Mouse (Mus musculus) lung, embryonic 14.5 days (tissue): ENCODE data around the gene Tmem160. TPM values are rescaled to one million over a fixed set of nuclear protein-coding genes. Genes with fewer than 3 reads are reported as not detected.

Experiments
- ATAC-seq: fragments of 200-750 bp; cut with Nextera tagmentation; 2 replicates; pipeline ENCODE4 v1.8.0; 2017; ENCODE audit warnings: mild to moderate bottlenecking, moderate TSS enrichment, moderate library complexity; ENCODE audit not compliant: insufficient read depth
- DNase-seq: peaks from one replicate; pipeline ENCODE4 v3.0.0-alpha.2; 2015
- H3K27ac ChIP-seq: fragments of 300-500 bp; sonication (generic); 2 replicates; pipeline ENCODE4 v1.5.1; 2014; ENCODE audit warnings: low read depth, mild to moderate bottlenecking, moderate library complexity
- H3K27me3 ChIP-seq: fragments of 300-500 bp; sonication (generic); 2 replicates; pipeline ENCODE4 v1.6.1; 2014; ENCODE audit warnings: low read length, control low read depth; ENCODE audit not compliant: insufficient read depth
- H3K36me3 ChIP-seq: fragments of 300-500 bp; sonication (generic); 2 replicates; pipeline ENCODE4 v1.6.1; 2014; ENCODE audit warnings: control low read depth; ENCODE audit not compliant: insufficient read depth
- H3K4me1 ChIP-seq: fragments of 300-500 bp; sonication (generic); 2 replicates; pipeline ENCODE4 v1.6.1; 2014; ENCODE audit warnings: antibody characterized with exemption, control low read depth; ENCODE audit not compliant: insufficient read depth
- H3K4me2 ChIP-seq: fragments of 300-500 bp; sonication (generic); 2 replicates; pipeline ENCODE4 v1.6.1; 2014; ENCODE audit warnings: mild to moderate bottlenecking
- H3K4me3 ChIP-seq: fragments of 300-500 bp; sonication (generic); 2 replicates; pipeline ENCODE4 v1.5.1; 2014; ENCODE audit warnings: low read depth, low read length
- H3K9ac ChIP-seq: fragments of 300-500 bp; sonication (generic); 2 replicates; pipeline ENCODE4 v1.6.1; 2014
- H3K9me3 ChIP-seq: fragments of 300-500 bp; sonication (generic); 2 replicates; pipeline ENCODE4 v1.6.1; 2016; ENCODE audit warnings: low read depth, low read length, control low read depth
- CTCF ChIP-seq: IDR thresholded peaks from 2 replicates; pipeline ENCODE4 v1.5.1; 2016; ENCODE audit warnings: antibody characterized with exemption, low read depth
- WGBS: fragments of 180-500 bp; shearing (Covaris S2); extraction: QIAGEN DNeasy Blood & Tissue Kit; methylation state at CpG from one replicate; pipeline ENCODE4 v1.1.7; 2014; 5-methylcytosine and 5-hydroxymethylcytosine counted together
- polyA plus RNA-seq: library from polyadenylated mRNA; unstranded; fragments of >200 nt; fragmentation: Nextera tagmentation; extraction: Ambion mirVana; gene quantifications from 2 replicates; pipeline ENCODE4 v1.2.1, GENCODE M21; 2014

Gene Tmem160
- polyA plus RNA-seq, 1 experiment from 2014 or later = 46.1 TPM

DNA sequence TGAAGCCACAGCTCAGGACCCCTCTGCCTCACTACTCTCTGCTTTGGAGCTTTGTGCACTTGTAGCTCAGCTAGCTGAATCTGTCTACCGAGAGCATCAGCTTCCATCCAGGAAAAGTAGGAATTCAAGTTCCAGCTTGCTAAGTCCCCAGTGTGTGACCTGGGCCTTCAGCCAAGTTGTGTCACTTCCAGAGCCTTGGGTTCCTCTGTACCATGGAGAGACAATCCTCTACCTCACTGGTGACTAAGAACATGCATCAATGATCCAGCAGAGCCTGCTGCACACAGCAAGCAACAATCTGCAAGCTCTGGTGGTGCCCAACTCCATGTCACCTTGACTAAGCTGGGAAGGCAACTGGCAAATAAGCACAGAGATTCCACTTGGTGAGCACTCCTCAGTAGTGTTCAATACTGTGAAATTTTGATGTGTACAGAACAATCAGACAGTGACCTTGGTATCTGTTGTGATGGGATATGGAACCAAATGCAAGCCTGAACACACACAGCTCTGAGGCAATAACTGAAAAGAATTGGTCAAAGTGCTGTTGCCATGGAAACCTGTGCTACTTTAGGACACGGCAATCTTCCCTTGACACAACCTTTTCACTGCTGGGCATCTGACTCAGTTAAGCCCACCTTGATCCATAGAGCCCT is 52.1 kb downstream of the Tmem160 start:
- no peak overlapping the region for H3K4me3 ChIP-seq
- H3K36me3 ChIP-seq = peaks cover 78% of the 10 kb centered on the region
- DNase-seq = no peak
- no peak overlapping the region for H3K9ac ChIP-seq
- ATAC-seq = no peak
- no peaks in the 10 kb centered on the region for H3K9me3 ChIP-seq
- H3K4me2 ChIP-seq = no peak overlapping the region
- 73% methylated on average over 2 of the region's 2 CpGs for WGBS
- no peak for TF ChIP-seq CTCF
- no peak overlapping the region for H3K27ac ChIP-seq
- H3K4me1 ChIP-seq = no peaks in the 10 kb centered on the region
- no peaks in the 10 kb centered on the region for H3K27me3 ChIP-seq

Other genes starting within 250 kb of the Tmem160 start
- gene Dhx34, start 230.7 kb upstream of the Tmem160 start, polyA plus RNA-seq = 11.2 and 13.8 TPM in 2 replicates
- gene C5ar2, start 208.6 kb upstream of the Tmem160 start, polyA plus RNA-seq = 0.05 and 0.18 TPM in 2 replicates
- gene C5ar1, start 193.2 kb upstream of the Tmem160 start, polyA plus RNA-seq = 1.7 and 2.0 TPM in 2 replicates
- 14.3 and 14.5 TPM in 2 replicates for gene Inafm1, start 179.2 kb upstream of the Tmem160 start, polyA plus RNA-seq
- 17.7 and 22.7 TPM in 2 replicates for gene Ccdc9, start 166.0 kb upstream of the Tmem160 start, polyA plus RNA-seq
- 4.9 and 6.4 TPM in 2 replicates for gene Bbc3, start 144.4 kb upstream of the Tmem160 start, polyA plus RNA-seq
- 356 and 365 TPM in 2 replicates for gene Sae1, start 65.0 kb upstream of the Tmem160 start, polyA plus RNA-seq
- gene Zc3h4, start 51.9 kb upstream of the Tmem160 start, polyA plus RNA-seq = 18.7 and 19.0 TPM in 2 replicates
- gene Npas1, start 24.9 kb downstream of the Tmem160 start, polyA plus RNA-seq = 0.07 TPM in 1 of 2 replicates, not detected in the other
- gene Arhgap35, start 162.2 kb downstream of the Tmem160 start, polyA plus RNA-seq = 29.6 and 30.5 TPM in 2 replicates
- not detected in 2 replicates for gene Ceacam15, start 222.9 kb downstream of the Tmem160 start, polyA plus RNA-seq